Mouse (Mus musculus) heart, adult 11 months (tissue): Measurements from ENCODE around the gene Itprip.

Experiments
- DNase-seq: peaks from one replicate; pipeline ENCODE4 v3.0.0; 2022

Gene Itprip

DNA sequence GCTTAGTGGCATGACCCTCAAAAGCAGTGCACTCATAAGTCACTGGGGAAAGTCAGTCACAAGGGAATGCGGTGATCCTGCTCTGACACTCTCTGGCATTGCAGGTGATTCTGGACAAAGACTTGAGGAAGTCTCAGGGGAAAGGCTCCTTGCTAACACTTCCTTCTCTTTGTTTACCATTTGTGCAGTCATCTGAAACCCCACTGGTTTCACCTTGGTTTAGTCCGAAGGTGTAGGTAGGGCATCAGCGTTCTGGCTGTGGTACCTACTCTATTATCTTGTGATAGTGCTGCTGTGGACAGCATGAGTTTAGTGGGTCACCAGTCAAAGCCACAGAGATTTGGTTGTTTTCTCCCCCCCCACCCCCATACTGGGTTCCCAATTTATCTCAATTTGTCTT, 69.4 kb downstream of the Itprip start:
- DNase-seq = peak; percentile 64
